Comparison of ENCODE assay signal across 7 mouse cellular contexts in the genomic region with DNA sequence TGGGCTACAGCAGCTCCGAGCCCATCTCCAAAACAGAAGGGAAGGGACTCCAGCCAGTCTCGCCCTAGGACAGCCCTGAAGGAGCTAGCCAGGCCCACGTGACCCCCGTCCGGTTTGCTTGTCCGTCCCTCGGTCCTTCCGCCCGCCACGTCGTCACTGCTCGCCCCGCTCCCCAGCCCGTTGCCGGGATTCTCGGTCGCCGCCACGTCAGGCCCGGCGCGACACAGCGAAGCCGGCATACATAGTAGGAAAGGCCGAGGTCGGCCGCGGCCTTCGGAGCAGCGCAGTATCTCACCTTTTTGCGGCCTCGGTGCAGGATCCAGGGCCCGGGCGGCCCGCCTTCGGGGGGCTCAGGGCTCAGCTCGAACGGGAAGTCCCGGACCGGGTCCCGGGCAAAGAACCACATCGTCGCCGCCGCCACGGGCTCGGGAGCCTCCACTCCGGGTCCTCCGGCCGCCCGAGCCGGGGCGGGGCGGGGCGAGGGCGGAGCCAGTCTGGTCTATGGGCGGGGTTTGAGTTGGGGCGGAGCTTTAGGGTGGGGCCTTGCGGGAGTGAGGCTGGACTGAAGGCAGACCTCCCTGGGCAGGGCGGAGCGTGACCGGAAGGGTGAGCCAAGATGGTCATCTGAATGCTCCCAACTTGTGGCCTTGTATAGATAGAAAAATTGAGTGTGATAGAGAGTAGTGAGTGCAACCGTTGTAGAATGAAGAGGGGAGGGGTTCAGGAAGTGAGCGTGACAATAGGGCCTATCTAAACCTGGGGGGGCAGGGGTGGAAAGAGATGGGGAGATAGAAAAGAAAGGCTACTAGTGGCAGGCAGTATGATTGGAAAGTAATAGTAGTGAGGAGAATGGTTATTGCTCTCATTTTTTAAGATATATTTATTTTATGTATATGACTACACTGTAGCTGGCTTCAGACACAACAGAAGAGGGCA. TPM values are rescaled to one million over a fixed set of nuclear protein-coding genes. Genes with fewer than 3 reads are reported as not detected.
DNase-seq lines count a peak whose midpoint lies in the region; ATAC-seq lines count a peak whose summit lies in the region.

A gene (minus strand): TSS at position 495 of the 936 bp plus-strand sequence.

- H3K9me3 ChIP-seq in embryonic facial prominence, embryonic 12.5 days, result no peaks in the 10 kb centered on the region
- no peaks in the 10 kb centered on the region for H3K9me3 ChIP-seq in limb, embryonic 10.5 days (replicated peaks)
- H3K9me3 ChIP-seq in midbrain, embryonic 12.5 days, result no peaks in the 10 kb centered on the region

- H3K36me3 ChIP-seq in embryonic facial prominence, embryonic 12.5 days, result peaks cover 32% of the 10 kb centered on the region
- peaks cover 41% of the 10 kb centered on the region for H3K36me3 ChIP-seq in limb, embryonic 10.5 days
- H3K36me3 ChIP-seq in midbrain, embryonic 12.5 days, result peaks cover 36% of the 10 kb centered on the region

- peak within 1 kb of the TSS; percentile 82 for H3K27ac ChIP-seq in embryonic facial prominence, embryonic 12.5 days
- H3K27ac ChIP-seq in limb, embryonic 10.5 days, result peak within 1 kb of the TSS; percentile 94
- H3K27ac ChIP-seq in midbrain, embryonic 12.5 days (replicated peaks), result peak within 1 kb of the TSS; percentile 71

- no peaks in the 10 kb centered on the region for H3K27me3 ChIP-seq in embryonic facial prominence, embryonic 12.5 days
- H3K27me3 ChIP-seq in limb, embryonic 10.5 days (ENCODE audit: low read depth, poor library complexity, severe bottlenecking), result no peaks in the 10 kb centered on the region
- H3K27me3 ChIP-seq in midbrain, embryonic 12.5 days, result no peaks in the 10 kb centered on the region

- H3K4me3 ChIP-seq in embryonic facial prominence, embryonic 12.5 days, result peak within 1 kb of the TSS; percentile 88
- peak within 1 kb of the TSS; percentile 93 for H3K4me3 ChIP-seq in limb, embryonic 10.5 days
- peak within 1 kb of the TSS; percentile 64 for H3K4me3 ChIP-seq in midbrain, embryonic 12.5 days

- ATAC-seq in embryonic facial prominence, embryonic 12.5 days (ENCODE audit: insufficient number of reproducible peaks, insufficient read depth, low FRiP score, low TSS enrichment), result peak; percentile 90
- ATAC-seq in midbrain, embryonic 12.5 days (ENCODE audit: low FRiP score, low read depth), result peak; percentile 97

- WGBS in embryonic facial prominence, embryonic 12.5 days, result under 1% methylated on average over 64 of the region's 64 CpGs
- WGBS in limb, embryonic 10.5 days, result 1% methylated on average over 64 of the region's 64 CpGs
- WGBS in midbrain, embryonic 12.5 days, result under 1% methylated on average over 64 of the region's 64 CpGs

- peak within 1 kb of the TSS; percentile 88 for H3K4me2 ChIP-seq in embryonic facial prominence, embryonic 12.5 days (replicated peaks)
- H3K4me2 ChIP-seq in midbrain, embryonic 12.5 days (replicated peaks), result peak within 1 kb of the TSS; percentile 88

- DNase-seq in adrenal gland, postnatal 25 days, result peak; percentile 97
- peak; percentile 100 for DNase-seq in heart, adult 11 months
- peak; percentile 98 for DNase-seq in kidney, adult 18-20 months
- peak; percentile 96 for DNase-seq in limb, embryonic 10.5 days (ENCODE audit: low spot score)
- DNase-seq in skeletal muscle tissue, adult 2 months (ENCODE audit: low read depth, low spot score), result peak; percentile 89

- H3K4me1 ChIP-seq in embryonic facial prominence, embryonic 12.5 days, result peaks cover 11% of the 10 kb centered on the region
- peaks cover 17% of the 10 kb centered on the region for H3K4me1 ChIP-seq in limb, embryonic 10.5 days
- peaks cover 17% of the 10 kb centered on the region for H3K4me1 ChIP-seq in midbrain, embryonic 12.5 days

- H3K9ac ChIP-seq in embryonic facial prominence, embryonic 12.5 days, result peak within 1 kb of the TSS; percentile 92
- H3K9ac ChIP-seq in midbrain, embryonic 12.5 days (replicated peaks), result peak within 1 kb of the TSS; percentile 77

RNA-seq across cellular contexts. Expression of the gene that starts here (rescaled TPM):
- 104 and 120 TPM in 2 replicates for total RNA-seq in adrenal gland, postnatal 25 days (2021)
- polyA plus RNA-seq in embryonic facial prominence, embryonic 12.5 days (2016; fragmentation: Nextera tagmentation; extraction: Ambion mirVana), result 78.8 and 80.0 TPM in 2 replicates
- polyA plus RNA-seq in limb, embryonic 10.5 days (2016; fragmentation: Nextera tagmentation; extraction: Ambion mirVana), result 71.6 and 78.5 TPM in 2 replicates
- polyA plus RNA-seq in midbrain, embryonic 12.5 days (2016; fragmentation: Nextera tagmentation; extraction: Ambion mirVana), result 63.6 and 68.4 TPM in 2 replicates

Comparison
In these comparisons a context has a peak if more than half of its experiments do, and no peak if none do; other contexts are left out.
1. Peak in every context shown above with its lines: DNase-seq, ATAC-seq, H3K4me3 ChIP-seq and H3K27ac ChIP-seq.